In genomic region chr16:31174880-31175638, GRCm38 (mm10) we compare ENCODE assay signal across 19 mouse cellular contexts.
"Had no signal": no experiment of that assay in that cellular context is flagged by ENCODE, and none has a peak within 500 bp of the region (broad histone marks: within the 10 kb centered on the region; RNA-seq: fewer than 3 reads in every experiment).

No protein-coding gene starts in this region.

- H3K4me1 ChIP-seq: midbrain, embryonic 15.5 days; neural tube, embryonic 12.5 days; stomach, embryonic 15.5 days had no signal

- H3K4me2 ChIP-seq: kidney, embryonic 15.5 days; limb, embryonic 13.5 days; lung, embryonic 15.5 days; midbrain, embryonic 12.5 days; midbrain, embryonic 15.5 days; neural tube, embryonic 12.5 days; neural tube, embryonic 15.5 days; stomach, embryonic 15.5 days had no signal

- ATAC-seq: midbrain, embryonic 15.5 days had no signal

- DNase-seq: kidney, adult 11 months; kidney, adult 8-10 months; kidney, postnatal 10 days; kidney, postnatal 36 days; right cerebral cortex, adult 18-20 months; right cerebral cortex, postnatal 14 days; right cerebral cortex, postnatal 4 days; spleen, adult 18-20 months; thymus, postnatal 25 days had no signal

- H3K9ac ChIP-seq: kidney, embryonic 15.5 days; limb, embryonic 13.5 days; lung, embryonic 15.5 days; midbrain, embryonic 12.5 days; midbrain, embryonic 15.5 days; neural tube, embryonic 12.5 days; neural tube, embryonic 15.5 days; stomach, embryonic 15.5 days had no signal

- H3K9me3 ChIP-seq: kidney, embryonic 15.5 days; limb, embryonic 10.5 days; limb, embryonic 13.5 days; lung, embryonic 15.5 days; midbrain, embryonic 12.5 days; midbrain, embryonic 15.5 days; neural tube, embryonic 12.5 days; neural tube, embryonic 15.5 days; stomach, embryonic 15.5 days had no signal

- H3K4me3 ChIP-seq: kidney, embryonic 15.5 days; limb, embryonic 10.5 days; limb, embryonic 13.5 days; lung, embryonic 15.5 days; midbrain, embryonic 12.5 days; midbrain, embryonic 15.5 days; neural tube, embryonic 12.5 days; neural tube, embryonic 15.5 days; stomach, embryonic 15.5 days had no signal

- H3K27ac ChIP-seq: kidney, embryonic 15.5 days; limb, embryonic 10.5 days; limb, embryonic 13.5 days; lung, embryonic 15.5 days; macrophage; midbrain, embryonic 12.5 days; midbrain, embryonic 15.5 days; neural tube, embryonic 12.5 days; neural tube, embryonic 15.5 days; stomach, embryonic 15.5 days had no signal

- H3K36me3 ChIP-seq: kidney, embryonic 15.5 days; limb, embryonic 10.5 days; limb, embryonic 13.5 days; lung, embryonic 15.5 days; midbrain, embryonic 12.5 days; midbrain, embryonic 15.5 days; neural tube, embryonic 12.5 days; neural tube, embryonic 15.5 days; stomach, embryonic 15.5 days had no signal

- H3K27me3 ChIP-seq: kidney, embryonic 15.5 days; limb, embryonic 13.5 days; lung, embryonic 15.5 days; midbrain, embryonic 12.5 days; midbrain, embryonic 15.5 days; neural tube, embryonic 12.5 days; neural tube, embryonic 15.5 days; stomach, embryonic 15.5 days had no signal
